Mouse (Mus musculus) testis, adult 2 months (tissue): ENCODE results near the gene Hmg20b. TPM values are rescaled to one million over a fixed set of nuclear protein-coding genes. Genes with fewer than 3 reads are reported as not detected.

ENCODE experiments used
- H3K27ac ChIP-seq: fragments of 200-500 bp; 2 replicates; pipeline ENCODE4 v1.5.1; 2012; ENCODE audit warnings: low read depth, low read length; ENCODE audit not compliant: control insufficient read depth, insufficient read depth
- H3K27me3 ChIP-seq: fragments of 200-500 bp; 2 replicates; pipeline ENCODE4 v1.6.1; 2012; ENCODE audit warnings: mild to moderate bottlenecking, low read length, moderate library complexity; ENCODE audit not compliant: control insufficient read depth, insufficient read depth
- H3K36me3 ChIP-seq: fragments of 200-500 bp; 2 replicates; pipeline ENCODE4 v1.6.1; 2012; ENCODE audit warnings: mild to moderate bottlenecking, low read length; ENCODE audit not compliant: control insufficient read depth, insufficient read depth
- H3K4me1 ChIP-seq: fragments of 200-500 bp; 2 replicates; pipeline ENCODE4 v1.6.1; 2012; ENCODE audit warnings: low read length; ENCODE audit not compliant: control insufficient read depth, insufficient read depth
- H3K4me3 ChIP-seq: fragments of 200-500 bp; 2 replicates; pipeline ENCODE4 v1.5.1; 2012; ENCODE audit warnings: low read depth, mild to moderate bottlenecking, low read length, moderate library complexity, mixed read lengths; ENCODE audit not compliant: control insufficient read depth
- CTCF ChIP-seq: fragments of 200-500 bp; IDR thresholded peaks from 2 replicates; pipeline ENCODE4 v1.5.1; 2012; ENCODE audit warnings: low read depth, mild to moderate bottlenecking, inconsistent platforms, low read length, moderate library complexity; ENCODE audit not compliant: control insufficient read depth, insufficient read depth, insufficient replicate concordance
- POLR2A ChIP-seq: fragments of 200-500 bp; IDR thresholded peaks from 2 replicates; pipeline ENCODE4 v1.6.1; 2012; ENCODE audit warnings: low read depth, mild to moderate bottlenecking, inconsistent platforms, low read length, moderate library complexity; ENCODE audit not compliant: control insufficient read depth
- polyA plus RNA-seq: library from polyadenylated mRNA; depleted of rRNA; stranded (reverse); fragments of >200 nt; gene quantifications from 2 replicates; pipeline ENCODE4 v1.2.3, GENCODE M21; 2012

The Hmg20b gene
- polyA plus RNA-seq, 1 experiment = 23.0 TPM

DNA sequence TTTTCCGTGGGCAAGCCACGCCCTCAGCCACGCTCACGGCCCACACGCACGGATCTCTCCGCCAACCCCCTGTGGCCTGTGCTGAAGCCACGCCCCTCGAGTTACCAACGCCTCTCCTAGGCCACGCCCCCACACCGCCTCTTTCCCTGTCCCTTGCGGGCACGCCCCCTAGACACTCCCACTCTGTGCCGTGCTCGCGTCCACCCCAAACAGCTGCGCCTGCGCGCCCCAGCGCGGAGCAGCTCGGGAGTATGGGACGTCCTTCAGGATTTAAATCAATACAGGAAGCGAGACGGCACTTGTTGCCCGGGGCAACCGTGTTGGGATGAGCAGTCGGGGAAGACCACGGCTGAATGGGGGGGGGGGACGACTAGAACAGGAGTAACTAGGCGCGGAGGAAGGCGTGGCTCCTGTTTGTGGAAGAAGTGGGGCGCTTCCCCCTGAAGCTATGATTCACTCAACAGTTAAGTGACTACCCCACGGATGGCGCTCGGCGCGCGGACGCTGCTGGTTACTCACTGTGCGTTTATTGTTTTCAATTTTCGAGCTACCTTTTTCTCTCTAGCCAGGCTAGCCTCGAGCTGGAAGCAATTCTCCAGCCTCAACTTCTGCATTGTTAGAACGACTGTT lies 28.4 kb upstream of the Hmg20b start:
- Histone ChIP-seq H3K4me3 (peak overlapping the region; percentile 84), H3K36me3 (no peaks in the 10 kb centered on the region), H3K4me1 (peaks cover 10% of the 10 kb centered on the region), H3K27ac (peak overlapping the region; percentile 90), H3K27me3 (no peaks in the 10 kb centered on the region)
- TF ChIP-seq POLR2A (peak; percentile 54), CTCF (no peak)

DNA sequence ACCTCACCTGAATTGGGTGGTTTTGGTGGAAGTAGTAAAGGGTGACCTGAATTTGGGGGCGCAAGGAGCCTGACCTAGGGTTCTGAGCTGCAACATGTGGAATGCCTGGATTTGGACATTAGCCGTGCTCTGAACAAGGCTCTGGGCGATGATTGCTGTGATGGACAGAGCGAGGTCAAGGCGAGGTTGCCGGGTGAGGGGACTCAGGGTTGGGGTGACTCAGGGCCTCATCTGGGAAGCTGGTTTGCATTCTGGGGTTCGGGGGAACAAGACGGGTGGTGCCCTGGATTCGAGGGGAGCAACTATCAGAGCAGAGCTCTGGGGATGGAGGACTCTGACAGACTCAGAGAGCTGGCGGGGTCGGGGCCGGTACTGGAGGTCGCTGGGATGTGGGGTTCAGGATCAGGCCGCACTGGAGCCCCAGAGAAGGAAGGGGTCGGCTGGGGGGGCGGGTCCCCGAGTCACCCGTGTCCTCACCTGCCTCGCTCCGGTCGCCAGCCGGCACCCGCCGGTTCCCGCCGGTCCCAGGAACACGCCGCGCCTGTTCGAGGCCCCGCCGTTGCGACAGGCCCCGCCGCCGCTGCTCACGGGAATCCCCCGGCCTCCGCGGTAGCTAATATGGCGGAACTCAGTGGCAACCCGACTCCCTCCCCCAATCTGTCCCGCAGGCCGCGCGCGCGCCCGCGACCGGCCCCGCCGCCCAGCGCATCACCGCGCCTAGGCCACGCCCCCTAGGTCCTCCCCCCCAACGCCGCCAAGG lies 27.7 kb upstream of the Hmg20b start, which contains the start of gene Fzr1:
Gene Fzr1 (minus strand): TSS at position 724 of the 760 bp plus-strand sequence.
- H3K27ac ChIP-seq = peak within 1 kb of the TSS; percentile 90
- TF ChIP-seq CTCF (no peak), POLR2A (peak; percentile 72)
- no peaks in the 10 kb centered on the region for H3K27me3 ChIP-seq
- peak within 1 kb of the TSS; percentile 84 for H3K4me3 ChIP-seq
- H3K36me3 ChIP-seq = no peaks in the 10 kb centered on the region
- peaks cover 10% of the 10 kb centered on the region for H3K4me1 ChIP-seq

DNA sequence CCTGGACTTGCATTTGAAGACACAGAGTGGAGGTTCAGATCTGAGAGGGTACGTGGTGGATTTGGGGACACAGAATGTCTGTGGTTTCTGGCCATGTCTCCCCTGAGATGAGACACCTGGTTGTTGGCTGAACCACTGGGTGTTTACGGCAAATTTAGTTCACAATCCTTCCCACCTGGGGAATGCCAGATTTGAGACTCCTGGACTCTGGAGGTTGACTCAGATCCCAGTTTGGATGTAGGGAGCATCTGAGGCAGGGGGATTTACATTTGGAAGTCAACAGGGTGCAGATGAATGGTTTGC lies 27.0 kb upstream of the Hmg20b start:
- Histone ChIP-seq H3K27ac (peak overlapping the region; percentile 81; the same call in 1 of the 2 replicates), H3K4me3 (peak overlapping the region; percentile 84), H3K27me3 (no peaks in the 10 kb centered on the region), H3K4me1 (peaks cover 10% of the 10 kb centered on the region), H3K36me3 (no peaks in the 10 kb centered on the region)
- TF ChIP-seq POLR2A (no peak), CTCF (no peak)

DNA sequence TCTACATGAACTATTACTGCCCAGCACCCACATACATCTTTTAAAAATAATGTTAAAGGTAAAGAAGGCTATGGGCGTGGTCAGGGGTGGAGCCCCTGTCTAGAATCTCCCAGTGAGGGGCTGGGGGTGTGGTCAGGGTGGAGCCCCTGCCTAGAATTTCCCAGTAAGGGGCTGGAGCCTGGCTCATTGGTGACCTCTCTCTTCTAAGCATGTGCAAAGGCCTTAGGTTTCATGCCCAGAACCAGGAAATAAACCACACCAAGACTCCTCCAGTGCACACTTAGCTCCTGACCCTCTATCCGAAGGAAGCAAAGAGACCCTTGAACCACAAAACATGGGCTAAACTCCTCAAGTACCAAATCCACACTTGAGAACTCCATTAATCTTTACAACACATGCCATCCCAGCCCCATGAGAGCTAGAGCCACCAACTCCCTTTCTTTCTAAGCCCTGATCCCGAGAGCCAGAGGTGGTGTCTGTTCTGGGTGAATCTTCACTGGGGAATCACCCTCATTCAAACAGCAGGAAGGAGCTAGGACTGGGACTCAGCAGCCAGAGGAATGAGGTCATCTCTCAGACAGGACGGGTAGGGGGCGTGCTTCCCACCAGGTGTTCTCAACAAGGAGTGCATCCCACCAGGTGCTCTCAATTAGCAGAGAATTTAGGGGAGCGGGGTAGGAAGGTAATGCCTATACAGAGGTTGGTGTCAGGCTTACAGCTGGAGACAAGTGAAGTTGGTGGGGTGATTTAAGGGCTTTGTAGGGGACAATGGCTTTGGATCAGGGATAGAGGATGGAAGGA lies 26.5 kb upstream of the Hmg20b start:
- no peak for TF ChIP-seq POLR2A
- Histone ChIP-seq H3K27ac (no peak overlapping the region), H3K36me3 (no peaks in the 10 kb centered on the region)

DNA sequence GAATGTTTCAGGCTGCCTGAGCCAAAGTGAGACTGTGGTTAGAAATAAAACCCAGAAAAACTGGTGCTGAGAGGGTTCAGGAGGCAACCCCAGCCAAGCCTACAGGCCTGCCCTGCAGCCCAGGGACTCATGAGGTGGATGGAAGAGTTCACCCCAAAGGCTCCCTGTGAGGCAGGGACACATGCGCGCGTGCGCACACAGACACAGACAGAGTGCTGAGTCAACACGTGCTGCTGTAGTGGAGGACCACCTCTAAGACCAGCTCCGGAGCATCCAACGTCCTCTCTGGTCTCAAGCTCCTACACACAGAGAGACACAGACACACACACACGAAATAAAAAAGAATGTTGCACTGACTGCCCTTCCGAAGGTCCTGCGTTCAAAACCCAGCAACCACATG lies 25.0 kb upstream of the Hmg20b start:
- TF ChIP-seq CTCF = no peak
- TF ChIP-seq POLR2A = no peak
- Histone ChIP-seq H3K27ac (no peak overlapping the region), H3K27me3 (no peaks in the 10 kb centered on the region), H3K36me3 (no peaks in the 10 kb centered on the region), H3K4me1 (peaks cover 10% of the 10 kb centered on the region), H3K4me3 (no peak overlapping the region)

More for the DNA sequence above, 26.5 kb upstream of the Hmg20b start:
- no peaks in the 10 kb centered on the region for H3K27me3 ChIP-seq
- peak overlapping the region; percentile 84 for H3K4me3 ChIP-seq
- H3K4me1 ChIP-seq = peaks cover 10% of the 10 kb centered on the region

DNA sequence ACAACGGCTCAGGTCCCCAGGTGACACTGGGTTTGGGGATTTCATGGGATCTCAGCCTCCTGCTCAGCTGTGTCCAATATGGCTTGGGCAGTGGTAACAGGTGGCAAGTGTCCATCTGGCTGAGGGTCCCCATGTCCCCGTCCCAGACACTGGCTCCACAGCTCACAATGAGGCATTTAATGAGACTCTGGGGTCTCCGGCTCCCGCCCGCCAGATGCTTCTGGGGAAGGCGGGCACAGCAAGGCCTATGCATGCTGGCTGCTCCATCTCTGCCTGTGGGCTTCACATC lies 16.9 kb upstream of the Hmg20b start:
- Histone ChIP-seq H3K4me1 (peaks cover 19% of the 10 kb centered on the region), H3K27me3 (no peaks in the 10 kb centered on the region), H3K4me3 (no peak overlapping the region), H3K36me3 (no peaks in the 10 kb centered on the region; the same call in 1 of the 2 replicates), H3K27ac (no peak overlapping the region)
- no peak for TF ChIP-seq CTCF
- TF ChIP-seq POLR2A = no peak

DNA sequence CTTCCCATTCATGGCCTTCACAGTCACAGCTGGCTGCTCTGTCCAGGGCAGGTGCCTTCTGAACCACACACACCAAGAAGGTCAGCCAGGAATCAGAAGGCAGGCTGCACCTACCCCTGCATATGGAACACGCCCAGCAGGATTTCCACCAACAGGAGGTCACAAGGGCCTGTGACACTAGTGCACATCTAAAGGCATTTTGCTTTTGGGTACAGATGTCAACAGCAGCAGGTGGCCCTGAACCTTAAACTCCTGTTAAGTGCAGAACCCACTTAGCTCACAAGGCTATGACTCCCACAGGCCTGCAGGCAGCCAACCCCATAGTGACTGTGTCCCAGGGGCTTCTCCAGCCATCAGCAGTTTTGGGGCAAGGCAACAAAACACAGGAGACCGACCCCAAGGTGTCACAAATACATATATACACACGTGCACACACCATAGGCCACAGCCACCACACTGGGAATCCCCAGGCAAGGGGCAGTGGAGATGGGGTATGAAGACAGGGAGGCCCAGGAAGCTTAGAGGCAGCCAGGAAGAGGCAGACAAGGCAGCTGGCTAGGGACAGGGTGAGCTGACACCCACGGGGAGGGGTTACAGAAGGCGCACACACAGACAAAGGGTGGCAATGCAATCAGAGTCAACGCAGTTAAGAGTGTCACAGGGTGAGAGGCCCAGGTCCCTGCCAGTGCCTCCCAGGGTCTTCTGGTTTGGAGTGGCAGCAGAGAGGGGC lies 16.4 kb upstream of the Hmg20b start:
- Histone ChIP-seq H3K4me1 (peaks cover 19% of the 10 kb centered on the region), H3K4me3 (peak overlapping the region; percentile 83), H3K27ac (peak overlapping the region; percentile 85), H3K36me3 (no peaks in the 10 kb centered on the region; the same call in 1 of the 2 replicates), H3K27me3 (no peaks in the 10 kb centered on the region)
- peak; percentile 29; the same call in 1 of the 2 replicates for TF ChIP-seq POLR2A
- TF ChIP-seq CTCF = no peak
